Mouse (Mus musculus) MEL (cell line): ENCODE measurements around the gene Tmc8. TPM values are rescaled to one million over a fixed set of nuclear protein-coding genes. Genes with fewer than 3 reads are reported as not detected.
A peak's percentile ranks its signal among the peaks of the same experiment; 100 is the strongest.

Experiments
- DNase-seq: peaks from one replicate; pipeline ENCODE4 v3.0.0; 2011; ENCODE audit warnings: low read depth, low spot score
- H3K27ac ChIP-seq: 2 replicates; pipeline ENCODE4 v1.5.1; 2012; ENCODE audit warnings: low read depth, mild to moderate bottlenecking, control low read depth, low read length, moderate library complexity; ENCODE audit not compliant: control insufficient read depth
- H3K27me3 ChIP-seq, 2 experiments: fragments of 150-350 bp in 1 of 2; sonication (generic) in 1 of 2; 2 replicates each; pipeline ENCODE4 v1.6.1; 2012; ENCODE audit warnings: low read length in 2 of 2, mild to moderate bottlenecking in 2 of 2, improper control_type of control experiment in 1 of 2, moderate library complexity in 1 of 2; ENCODE audit not compliant: insufficient read depth in 2 of 2, control insufficient read depth in 1 of 2
- H3K36me3 ChIP-seq, 2 experiments: 2 replicates each; pipeline ENCODE4 v1.6.1; 2012 to 2014; ENCODE audit warnings: low read length in 2 of 2, improper control_type of control experiment in 1 of 2, inconsistent platforms in 1 of 2, mild to moderate bottlenecking in 1 of 2; ENCODE audit not compliant: insufficient read depth in 2 of 2, control insufficient read depth in 1 of 2
- H3K4me1 ChIP-seq, 2 experiments: fragments of 150-350 bp in 1 of 2; sonication (generic) in 1 of 2; 2 replicates each; pipeline ENCODE4 v1.6.1; 2012; ENCODE audit warnings: low read length in 2 of 2, improper control_type of control experiment in 1 of 2, mild to moderate bottlenecking in 1 of 2; ENCODE audit not compliant: insufficient read depth in 2 of 2, control insufficient read depth in 1 of 2
- H3K4me3 ChIP-seq, 2 experiments: fragments of 150-350 bp in 1 of 2; sonication (generic) in 1 of 2; 2 replicates each; pipeline ENCODE4 v1.5.1; 2012; ENCODE audit warnings: low read depth in 2 of 2, low read length in 2 of 2, mild to moderate bottlenecking in 2 of 2, moderate library complexity in 2 of 2, control low read depth in 1 of 2, improper control_type of control experiment in 1 of 2; ENCODE audit not compliant: control insufficient read depth in 1 of 2, insufficient read depth in 1 of 2
- H3K79me2 ChIP-seq: 2 replicates; pipeline ENCODE4 v1.6.1; 2012; ENCODE audit warnings: mild to moderate bottlenecking, low read length, moderate library complexity; ENCODE audit not compliant: control insufficient read depth, poor library complexity, insufficient read depth
- H3K9ac ChIP-seq: 2 replicates; pipeline ENCODE4 v1.6.1; 2012; ENCODE audit warnings: low read depth, mild to moderate bottlenecking, control low read depth, low read length, moderate library complexity; ENCODE audit not compliant: control insufficient read depth, poor library complexity, severe bottlenecking
- H3K9me3 ChIP-seq: fragments of 150-350 bp; sonication (generic); replicated peaks from 2 replicates; pipeline ENCODE4 v1.6.1; 2012; ENCODE audit warnings: mild to moderate bottlenecking, low read length, improper control_type of control experiment, moderate library complexity; ENCODE audit not compliant: insufficient read depth
- BHLHE40 ChIP-seq: IDR thresholded peaks from 2 replicates; pipeline ENCODE4 v1.6.1; 2012; ENCODE audit warnings: low read depth, mild to moderate bottlenecking, inconsistent platforms, low read length, improper control_type of control experiment, borderline replicate concordance
- CHD1 ChIP-seq: IDR thresholded peaks from 2 replicates; pipeline ENCODE4 v1.6.1; 2012; ENCODE audit warnings: low read depth, mild to moderate bottlenecking, inconsistent platforms, low read length, improper control_type of control experiment
- CHD2 ChIP-seq: IDR thresholded peaks from 2 replicates; pipeline ENCODE4 v1.6.1; 2011; ENCODE audit warnings: low read length, improper control_type of control experiment
- CTCF ChIP-seq, 3 experiments: IDR thresholded peaks in 2 of 3; conservative IDR thresholded peaks in 1 of 3; 2 replicates each; pipeline ENCODE4 v1.5.1; 2011 to 2012; ENCODE audit warnings: low read length in 3 of 3, low read depth in 2 of 3, mild to moderate bottlenecking in 2 of 3, improper control_type of control experiment in 1 of 3, inconsistent platforms in 1 of 3, mixed read lengths in 1 of 3, moderate library complexity in 1 of 3; ENCODE audit not compliant: control insufficient read depth in 1 of 3, insufficient read depth in 1 of 3, poor library complexity in 1 of 3, severe bottlenecking in 1 of 3
- E2F4 ChIP-seq: IDR thresholded peaks from 2 replicates; pipeline ENCODE4 v1.6.1; 2011; ENCODE audit warnings: low read depth, low read length, improper control_type of control experiment, borderline replicate concordance
- ELF1 ChIP-seq: IDR thresholded peaks from 2 replicates; pipeline ENCODE4 v1.6.1; 2014; ENCODE audit warnings: low read depth, mild to moderate bottlenecking, inconsistent platforms, low read length, improper control_type of control experiment, moderate library complexity
- EP300 ChIP-seq, 2 experiments: IDR thresholded peaks; 2 replicates each; pipeline ENCODE4 v1.6.1; 2011; ENCODE audit warnings: improper control_type of control experiment in 2 of 2, low read length in 2 of 2, low read depth in 1 of 2, mild to moderate bottlenecking in 1 of 2
- GABPA ChIP-seq: IDR thresholded peaks from 2 replicates; pipeline ENCODE4 v1.6.1; 2012; ENCODE audit warnings: low read depth, mild to moderate bottlenecking, inconsistent platforms, low read length, improper control_type of control experiment, moderate library complexity
- HCFC1 ChIP-seq: IDR thresholded peaks from 2 replicates; pipeline ENCODE4 v1.6.1; 2012; ENCODE audit warnings: low read depth, mild to moderate bottlenecking, inconsistent platforms, low read length, improper control_type of control experiment, moderate library complexity
- MAFK ChIP-seq: IDR thresholded peaks from 2 replicates; pipeline ENCODE4 v1.6.1; 2011; ENCODE audit warnings: low read depth, mild to moderate bottlenecking, low read length, improper control_type of control experiment, borderline replicate concordance
- MAX ChIP-seq: IDR thresholded peaks from 2 replicates; pipeline ENCODE4 v1.6.1; 2011; ENCODE audit warnings: low read length, improper control_type of control experiment
- MAZ ChIP-seq: IDR thresholded peaks from 2 replicates; pipeline ENCODE4 v1.6.1; 2012; ENCODE audit warnings: low read depth, mild to moderate bottlenecking, inconsistent platforms, low read length, improper control_type of control experiment
- MEF2A ChIP-seq: IDR thresholded peaks from 2 replicates; pipeline ENCODE4 v1.6.1; 2014; ENCODE audit warnings: low read depth, mild to moderate bottlenecking, inconsistent platforms, low read length, improper control_type of control experiment; ENCODE audit not compliant: poor library complexity, insufficient replicate concordance, severe bottlenecking; ENCODE audit errors: extremely low read depth
- MXI1 ChIP-seq: IDR thresholded peaks from 2 replicates; pipeline ENCODE4 v1.6.1; 2011; ENCODE audit warnings: mild to moderate bottlenecking, low read depth, low read length, improper control_type of control experiment
- MYB ChIP-seq: IDR thresholded peaks from 2 replicates; pipeline ENCODE4 v1.6.1; 2011; ENCODE audit warnings: mild to moderate bottlenecking, low read depth, low read length, improper control_type of control experiment
- MYC ChIP-seq: IDR thresholded peaks from 2 replicates; pipeline ENCODE4 v1.6.1; 2011; ENCODE audit warnings: low read depth, mild to moderate bottlenecking, low read length, improper control_type of control experiment, moderate library complexity
- POLR2A ChIP-seq, 2 experiments: IDR thresholded peaks; 2 replicates each; pipeline ENCODE4 v1.6.1; 2011 to 2012; ENCODE audit warnings: low read length in 2 of 2, mild to moderate bottlenecking in 2 of 2, control low read depth in 1 of 2, improper control_type of control experiment in 1 of 2, low read depth in 1 of 2, moderate library complexity in 1 of 2; ENCODE audit not compliant: control insufficient read depth in 1 of 2, insufficient read depth in 1 of 2, poor library complexity in 1 of 2
- POLR2AphosphoS2 ChIP-seq: IDR thresholded peaks from 2 replicates; pipeline ENCODE4 v1.6.1; 2011; ENCODE audit warnings: low read length, improper control_type of control experiment
- RAD21 ChIP-seq: IDR thresholded peaks from 2 replicates; pipeline ENCODE4 v1.6.1; 2011; ENCODE audit warnings: mild to moderate bottlenecking, low read depth, low read length, improper control_type of control experiment
- SIN3A ChIP-seq: IDR thresholded peaks from 2 replicates; pipeline ENCODE4 v1.6.1; 2012; ENCODE audit warnings: low read length, improper control_type of control experiment, inconsistent platforms
- SMC3 ChIP-seq: IDR thresholded peaks from 2 replicates; pipeline ENCODE4 v1.6.1; 2011; ENCODE audit warnings: low read depth, low read length, improper control_type of control experiment
- TBP ChIP-seq: IDR thresholded peaks from 2 replicates; pipeline ENCODE4 v1.8.0; 2011; ENCODE audit warnings: low read depth, low read length, improper control_type of control experiment
- TCF12 ChIP-seq: IDR thresholded peaks from 2 replicates; pipeline ENCODE4 v1.6.1; 2014; ENCODE audit warnings: low read depth, mild to moderate bottlenecking, inconsistent platforms, low read length, improper control_type of control experiment, moderate library complexity
- UBTF ChIP-seq: IDR thresholded peaks from 2 replicates; pipeline ENCODE4 v1.6.1; 2012; ENCODE audit warnings: low read depth, mild to moderate bottlenecking, inconsistent platforms, low read length, improper control_type of control experiment, moderate library complexity, borderline replicate concordance; ENCODE audit not compliant: insufficient read depth
- USF1 ChIP-seq: IDR thresholded peaks from 2 replicates; pipeline ENCODE4 v1.6.1; 2014; ENCODE audit warnings: low read depth, mild to moderate bottlenecking, inconsistent platforms, low read length, improper control_type of control experiment, moderate library complexity
- USF2 ChIP-seq, 2 experiments: IDR thresholded peaks; 2 replicates each; pipeline ENCODE4 v1.6.1; 2011 to 2012; ENCODE audit warnings: improper control_type of control experiment in 2 of 2, low read length in 2 of 2, borderline replicate concordance in 1 of 2, inconsistent platforms in 1 of 2, low read depth in 1 of 2, mild to moderate bottlenecking in 1 of 2; ENCODE audit not compliant: insufficient read depth in 1 of 2
- ZC3H11A ChIP-seq: IDR thresholded peaks from 2 replicates; pipeline ENCODE4 v1.6.1; 2012; ENCODE audit warnings: low read depth, mild to moderate bottlenecking, inconsistent platforms, low read length, improper control_type of control experiment
- ZKSCAN1 ChIP-seq: IDR thresholded peaks from 2 replicates; pipeline ENCODE4 v1.6.1; 2012; ENCODE audit warnings: low read depth, mild to moderate bottlenecking, inconsistent platforms, low read length, improper control_type of control experiment, moderate library complexity
- ZMIZ1 ChIP-seq: IDR thresholded peaks from 2 replicates; pipeline ENCODE4 v1.6.1; 2012; ENCODE audit warnings: low read depth, mild to moderate bottlenecking, inconsistent platforms, low read length, improper control_type of control experiment, moderate library complexity
- ZNF384 ChIP-seq: IDR thresholded peaks from 2 replicates; pipeline ENCODE4 v1.6.1; 2012; ENCODE audit warnings: low read depth, mild to moderate bottlenecking, inconsistent platforms, low read length, improper control_type of control experiment
- polyA plus RNA-seq, 2 experiments: library from polyadenylated mRNA; stranded (reverse) in 1 of 2; unstranded in 1 of 2; fragments of >175 nt in 1 of 2; fragments of >200 nt in 1 of 2; gene quantifications; 2 replicates each; pipeline versions ENCODE4 v1.2.1 to v1.2.4; 2012; ENCODE audit warnings: low replicate concordance in 2 of 2, low read depth in 1 of 2; ENCODE audit not compliant: insufficient read length in 2 of 2, insufficient read depth in 1 of 2, missing spikeins in 1 of 2
- total RNA-seq: library from RNA; depleted of rRNA; stranded (reverse); fragments of 300-350 nt; gene quantifications from 2 replicates; pipeline ENCODE4 v1.2.3, GENCODE M21; 2012

Tmc8 gene
- total and polyA plus RNA-seq, 3 experiments = 15.4 to 23.5 TPM; not detected in 1

DNA sequence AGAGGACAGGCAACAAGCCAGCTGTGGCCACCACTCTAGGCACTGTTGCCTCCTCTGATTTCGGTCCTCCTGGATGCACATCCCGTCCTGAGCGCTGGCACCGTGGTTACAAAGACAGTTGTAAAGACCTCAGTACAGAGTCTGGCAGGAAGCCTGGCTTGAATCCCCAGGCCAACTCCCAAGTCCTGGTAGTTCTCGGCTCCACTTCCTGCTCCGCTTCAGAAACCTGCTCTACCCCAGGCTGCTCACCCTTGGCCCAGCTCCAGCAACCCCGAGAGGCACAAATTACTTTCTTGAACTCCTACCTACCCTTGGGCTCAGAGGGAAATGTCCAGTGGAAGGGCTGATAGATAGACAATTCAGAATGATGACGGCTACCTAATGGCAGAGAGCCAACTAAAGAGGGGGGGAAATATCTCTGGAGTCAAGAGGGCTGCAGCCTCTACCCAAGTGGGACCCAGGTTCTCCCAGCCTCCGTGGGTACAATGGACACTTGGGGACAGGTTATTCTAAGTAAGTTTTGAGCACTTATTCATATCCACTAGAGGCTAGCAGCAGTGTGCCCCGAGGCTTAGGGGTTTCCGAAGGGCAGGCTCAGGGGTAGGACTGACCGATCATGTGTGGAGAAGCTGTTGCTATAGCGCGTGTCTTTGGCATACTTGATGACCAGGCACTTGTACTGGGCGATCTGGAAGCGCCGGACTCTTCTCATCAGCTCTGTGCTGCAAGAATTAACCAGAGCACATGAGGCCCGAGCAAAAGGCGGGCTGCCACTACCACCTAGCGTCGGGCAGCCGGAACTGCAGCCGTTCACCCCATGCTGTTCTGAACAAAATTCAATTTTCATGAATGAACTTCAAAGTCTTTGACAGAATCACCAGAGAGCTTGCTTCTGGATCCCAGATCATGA, 42.4 kb downstream of the Tmc8 start (continued):
- TF ChIP-seq MAX = peak; percentile 86
- no peak for TF ChIP-seq USF1
- no peak; a peak in 1 of 4 replicates for TF ChIP-seq POLR2A (IDR thresholded peaks at IDR 0.05; ENCODE audit: control insufficient read depth in 1 of 2, insufficient read depth in 1 of 2, low read depth in 1 of 2, low read length in 2 of 2, poor library complexity in 1 of 2)
- peak; percentile 88 for TF ChIP-seq MYC
- peak; percentile 90; the same call in 1 of the 2 replicates for TF ChIP-seq SIN3A

DNA sequence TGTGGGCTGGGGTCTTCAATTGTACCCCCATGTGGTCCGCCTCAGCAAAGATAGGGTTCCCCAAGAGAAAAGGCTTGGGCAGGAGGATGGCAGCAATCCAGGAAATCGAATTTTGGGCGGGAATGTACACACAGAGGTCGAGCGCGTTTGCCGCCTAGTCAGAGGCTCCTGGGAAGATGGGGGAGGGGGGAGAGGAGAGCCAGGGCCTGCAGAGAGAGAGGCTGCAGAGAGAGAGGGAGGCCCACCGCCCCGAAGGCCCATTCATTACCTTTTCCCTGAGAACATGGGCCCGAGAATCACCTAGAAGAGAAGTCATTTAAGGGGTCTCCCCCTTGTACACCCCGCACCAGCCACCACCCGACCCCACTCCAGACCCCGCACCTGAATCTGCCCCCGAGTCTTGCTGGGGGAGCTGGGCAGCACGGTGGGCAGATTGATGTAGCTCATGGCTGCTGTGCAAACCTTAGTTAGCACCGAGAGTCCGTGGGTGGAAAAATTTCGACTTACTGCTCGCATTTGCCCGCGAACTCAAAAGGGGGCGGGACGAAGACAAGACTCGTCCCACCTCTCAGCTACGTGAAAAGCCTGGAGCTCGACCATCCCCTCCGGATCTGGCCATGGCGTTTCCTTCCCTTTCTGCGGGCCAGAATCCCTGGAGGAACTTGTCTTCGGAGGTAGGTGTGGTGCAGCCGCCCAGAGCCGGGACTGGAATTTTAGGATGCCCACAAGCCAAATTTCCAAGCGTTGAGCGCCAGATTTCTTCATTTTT, 43.6 kb downstream of the Tmc8 start, which contains the start of the genes Afmid and Tk1:
Gene Afmid, plus strand, starts transcription at position 592 of the 769 bp plus-strand sequence.
Gene Tk1, minus strand, starts transcription at position 760 of the 769 bp plus-strand sequence.
- peaks cover 24% of the 10 kb centered on the region for H3K79me2 ChIP-seq
- peaks cover 2 to 36% of the 10 kb centered on the region in 2 experiments; a peak in 3 of 4 replicates for H3K36me3 ChIP-seq
- peak within 1 kb of the TSS; percentile 49 to 80 for H3K4me3 ChIP-seq
- peak within 1 kb of the TSS; percentile 92 for H3K27ac ChIP-seq
- no peaks in the 10 kb centered on the region for H3K27me3 ChIP-seq
- DNase-seq = peak; percentile 97
- peak within 1 kb of the TSS; percentile 95 for H3K9ac ChIP-seq
- H3K9me3 ChIP-seq = no peaks in the 10 kb centered on the region
- H3K4me1 ChIP-seq = peaks cover 23 to 53% of the 10 kb centered on the region in 2 experiments
- TF ChIP-seq HCFC1 = peak; percentile 78
- no peak for TF ChIP-seq GABPA
- TF ChIP-seq SMC3 = no peak
- TF ChIP-seq ZMIZ1 = no peak; the same call in 1 of the 2 replicates
- TF ChIP-seq CHD2 = no peak
- TF ChIP-seq ZNF384 = no peak
- peak; percentile 76 for TF ChIP-seq MXI1
- TF ChIP-seq MYB = no peak
- peak; percentile 0; the same call in 1 of the 2 replicates for TF ChIP-seq CHD1
- no peak for TF ChIP-seq MAFK
- TF ChIP-seq TBP = peak; percentile 72
- peak; percentile 82; the same call in 1 of the 2 replicates for TF ChIP-seq POLR2AphosphoS2
- no peak; a peak in 1 of 4 replicates for TF ChIP-seq EP300 (IDR thresholded peaks at IDR 0.05; ENCODE audit: low read depth in 1 of 2, low read length in 2 of 2)
- TF ChIP-seq TCF12 = peak; percentile 77
- no peak for TF ChIP-seq ZKSCAN1
- TF ChIP-seq ELF1 = 0 out of 2 replicates have a peak, but pooled peaks have one; percentile 32
- no peak for TF ChIP-seq CTCF (IDR thresholded peaks at IDR 0.05 in 2 of 3, conservative IDR thresholded peaks at IDR 0.05 in 1 of 3; ENCODE audit: control insufficient read depth in 1 of 3, insufficient read depth in 1 of 3, low read depth in 2 of 3, low read length in 3 of 3, poor library complexity in 1 of 3, severe bottlenecking in 1 of 3)
- peak; percentile 75 for TF ChIP-seq MYC
- TF ChIP-seq MAX = peak; percentile 71; the same call in 1 of the 2 replicates
- no peak for TF ChIP-seq MEF2A
- peak; percentile 94 for TF ChIP-seq E2F4
- no peak for TF ChIP-seq BHLHE40
- no peak for TF ChIP-seq USF1
- no peak for TF ChIP-seq ZC3H11A
- no peak for TF ChIP-seq USF2 (IDR thresholded peaks at IDR 0.05; ENCODE audit: borderline replicate concordance in 1 of 2, insufficient read depth in 1 of 2, low read depth in 1 of 2, low read length in 2 of 2)
- 0 out of 2 replicates have a peak, but pooled peaks have one; percentile 65 for TF ChIP-seq UBTF
- peak; percentile 66; the same call in 1 of the 2 replicates for TF ChIP-seq MAZ
- no peak for TF ChIP-seq RAD21
